Mouse (Mus musculus) MEL (cell line): ENCODE measurements around the gene B130006D01Rik. TPM values are rescaled to one million over a fixed set of nuclear protein-coding genes. Genes with fewer than 3 reads are reported as not detected.

Experiments
- DNase-seq: peaks from one replicate; pipeline ENCODE4 v3.0.0; 2011; ENCODE audit warnings: low read depth, low spot score
- H3K27ac ChIP-seq: 2 replicates; pipeline ENCODE4 v1.5.1; 2012; ENCODE audit warnings: low read depth, mild to moderate bottlenecking, control low read depth, low read length, moderate library complexity; ENCODE audit not compliant: control insufficient read depth
- H3K27me3 ChIP-seq, 2 experiments: fragments of 150-350 bp in 1 of 2; sonication (generic) in 1 of 2; 2 replicates each; pipeline ENCODE4 v1.6.1; 2012; ENCODE audit warnings: low read length in 2 of 2, mild to moderate bottlenecking in 2 of 2, improper control_type of control experiment in 1 of 2, moderate library complexity in 1 of 2; ENCODE audit not compliant: insufficient read depth in 2 of 2, control insufficient read depth in 1 of 2
- H3K36me3 ChIP-seq, 2 experiments: 2 replicates each; pipeline ENCODE4 v1.6.1; 2012 to 2014; ENCODE audit warnings: low read length in 2 of 2, improper control_type of control experiment in 1 of 2, inconsistent platforms in 1 of 2, mild to moderate bottlenecking in 1 of 2; ENCODE audit not compliant: insufficient read depth in 2 of 2, control insufficient read depth in 1 of 2
- H3K4me1 ChIP-seq, 2 experiments: fragments of 150-350 bp in 1 of 2; sonication (generic) in 1 of 2; 2 replicates each; pipeline ENCODE4 v1.6.1; 2012; ENCODE audit warnings: low read length in 2 of 2, improper control_type of control experiment in 1 of 2, mild to moderate bottlenecking in 1 of 2; ENCODE audit not compliant: insufficient read depth in 2 of 2, control insufficient read depth in 1 of 2
- H3K4me3 ChIP-seq, 2 experiments: fragments of 150-350 bp in 1 of 2; sonication (generic) in 1 of 2; 2 replicates each; pipeline ENCODE4 v1.5.1; 2012; ENCODE audit warnings: low read depth in 2 of 2, low read length in 2 of 2, mild to moderate bottlenecking in 2 of 2, moderate library complexity in 2 of 2, control low read depth in 1 of 2, improper control_type of control experiment in 1 of 2; ENCODE audit not compliant: control insufficient read depth in 1 of 2, insufficient read depth in 1 of 2
- H3K79me2 ChIP-seq: 2 replicates; pipeline ENCODE4 v1.6.1; 2012; ENCODE audit warnings: mild to moderate bottlenecking, low read length, moderate library complexity; ENCODE audit not compliant: control insufficient read depth, poor library complexity, insufficient read depth
- H3K9ac ChIP-seq: 2 replicates; pipeline ENCODE4 v1.6.1; 2012; ENCODE audit warnings: low read depth, mild to moderate bottlenecking, control low read depth, low read length, moderate library complexity; ENCODE audit not compliant: control insufficient read depth, poor library complexity, severe bottlenecking
- H3K9me3 ChIP-seq: fragments of 150-350 bp; sonication (generic); replicated peaks from 2 replicates; pipeline ENCODE4 v1.6.1; 2012; ENCODE audit warnings: mild to moderate bottlenecking, low read length, improper control_type of control experiment, moderate library complexity; ENCODE audit not compliant: insufficient read depth
- BHLHE40 ChIP-seq: IDR thresholded peaks from 2 replicates; pipeline ENCODE4 v1.6.1; 2012; ENCODE audit warnings: low read depth, mild to moderate bottlenecking, inconsistent platforms, low read length, improper control_type of control experiment, borderline replicate concordance
- CHD1 ChIP-seq: IDR thresholded peaks from 2 replicates; pipeline ENCODE4 v1.6.1; 2012; ENCODE audit warnings: low read depth, mild to moderate bottlenecking, inconsistent platforms, low read length, improper control_type of control experiment
- CTCF ChIP-seq, 3 experiments: IDR thresholded peaks in 2 of 3; conservative IDR thresholded peaks in 1 of 3; 2 replicates each; pipeline ENCODE4 v1.5.1; 2011 to 2012; ENCODE audit warnings: low read length in 3 of 3, low read depth in 2 of 3, mild to moderate bottlenecking in 2 of 3, improper control_type of control experiment in 1 of 3, inconsistent platforms in 1 of 3, mixed read lengths in 1 of 3, moderate library complexity in 1 of 3; ENCODE audit not compliant: control insufficient read depth in 1 of 3, insufficient read depth in 1 of 3, poor library complexity in 1 of 3, severe bottlenecking in 1 of 3
- E2F4 ChIP-seq: IDR thresholded peaks from 2 replicates; pipeline ENCODE4 v1.6.1; 2011; ENCODE audit warnings: low read depth, low read length, improper control_type of control experiment, borderline replicate concordance
- ELF1 ChIP-seq: IDR thresholded peaks from 2 replicates; pipeline ENCODE4 v1.6.1; 2014; ENCODE audit warnings: low read depth, mild to moderate bottlenecking, inconsistent platforms, low read length, improper control_type of control experiment, moderate library complexity
- EP300 ChIP-seq, 2 experiments: IDR thresholded peaks; 2 replicates each; pipeline ENCODE4 v1.6.1; 2011; ENCODE audit warnings: improper control_type of control experiment in 2 of 2, low read length in 2 of 2, low read depth in 1 of 2, mild to moderate bottlenecking in 1 of 2
- ETS1 ChIP-seq: IDR thresholded peaks from 2 replicates; pipeline ENCODE4 v1.6.1; 2012; ENCODE audit warnings: low read depth, mild to moderate bottlenecking, inconsistent platforms, low read length, improper control_type of control experiment, moderate library complexity
- GABPA ChIP-seq: IDR thresholded peaks from 2 replicates; pipeline ENCODE4 v1.6.1; 2012; ENCODE audit warnings: low read depth, mild to moderate bottlenecking, inconsistent platforms, low read length, improper control_type of control experiment, moderate library complexity
- GATA1 ChIP-seq: IDR thresholded peaks from 2 replicates; pipeline ENCODE4 v1.6.1; 2011; ENCODE audit warnings: low read depth, low read length, improper control_type of control experiment
- HCFC1 ChIP-seq: IDR thresholded peaks from 2 replicates; pipeline ENCODE4 v1.6.1; 2012; ENCODE audit warnings: low read depth, mild to moderate bottlenecking, inconsistent platforms, low read length, improper control_type of control experiment, moderate library complexity
- JUND ChIP-seq: IDR thresholded peaks from 2 replicates; pipeline ENCODE4 v1.6.1; 2011; ENCODE audit warnings: low read depth, mild to moderate bottlenecking, improper control_type of control experiment, low read length
- KAT2A ChIP-seq: conservative IDR thresholded peaks from 2 replicates; pipeline ENCODE4 v1.6.1; 2012; ENCODE audit warnings: low read depth, low read length, improper control_type of control experiment, inconsistent platforms
- MAX ChIP-seq: IDR thresholded peaks from 2 replicates; pipeline ENCODE4 v1.6.1; 2011; ENCODE audit warnings: low read length, improper control_type of control experiment
- MEF2A ChIP-seq: IDR thresholded peaks from 2 replicates; pipeline ENCODE4 v1.6.1; 2014; ENCODE audit warnings: low read depth, mild to moderate bottlenecking, inconsistent platforms, low read length, improper control_type of control experiment; ENCODE audit not compliant: poor library complexity, insufficient replicate concordance, severe bottlenecking; ENCODE audit errors: extremely low read depth
- MXI1 ChIP-seq: IDR thresholded peaks from 2 replicates; pipeline ENCODE4 v1.6.1; 2011; ENCODE audit warnings: mild to moderate bottlenecking, low read depth, low read length, improper control_type of control experiment
- MYB ChIP-seq: IDR thresholded peaks from 2 replicates; pipeline ENCODE4 v1.6.1; 2011; ENCODE audit warnings: mild to moderate bottlenecking, low read depth, low read length, improper control_type of control experiment
- MYC ChIP-seq: IDR thresholded peaks from 2 replicates; pipeline ENCODE4 v1.6.1; 2011; ENCODE audit warnings: low read depth, mild to moderate bottlenecking, low read length, improper control_type of control experiment, moderate library complexity
- NRF1 ChIP-seq: IDR thresholded peaks from 2 replicates; pipeline ENCODE4 v1.6.1; 2014; ENCODE audit warnings: low read depth, mild to moderate bottlenecking, inconsistent platforms, low read length, improper control_type of control experiment, moderate library complexity; ENCODE audit not compliant: poor library complexity, insufficient read depth, severe bottlenecking
- POLR2AphosphoS2 ChIP-seq: IDR thresholded peaks from 2 replicates; pipeline ENCODE4 v1.6.1; 2011; ENCODE audit warnings: low read length, improper control_type of control experiment
- POLR2AphosphoS5 ChIP-seq: IDR thresholded peaks from 2 replicates; pipeline ENCODE4 v1.6.1; 2012; ENCODE audit warnings: low read depth, borderline replicate concordance, mild to moderate bottlenecking, inconsistent platforms, low read length, moderate library complexity, mixed read lengths
- RAD21 ChIP-seq: IDR thresholded peaks from 2 replicates; pipeline ENCODE4 v1.6.1; 2011; ENCODE audit warnings: mild to moderate bottlenecking, low read depth, low read length, improper control_type of control experiment
- SIN3A ChIP-seq: IDR thresholded peaks from 2 replicates; pipeline ENCODE4 v1.6.1; 2012; ENCODE audit warnings: low read length, improper control_type of control experiment, inconsistent platforms
- TAL1 ChIP-seq: IDR thresholded peaks from 2 replicates; pipeline ENCODE4 v1.6.1; 2012; ENCODE audit warnings: mild to moderate bottlenecking, inconsistent platforms, low read length, moderate library complexity, mixed read lengths
- TBP ChIP-seq: IDR thresholded peaks from 2 replicates; pipeline ENCODE4 v1.8.0; 2011; ENCODE audit warnings: low read depth, low read length, improper control_type of control experiment
- TCF12 ChIP-seq: IDR thresholded peaks from 2 replicates; pipeline ENCODE4 v1.6.1; 2014; ENCODE audit warnings: low read depth, mild to moderate bottlenecking, inconsistent platforms, low read length, improper control_type of control experiment, moderate library complexity
- UBTF ChIP-seq: IDR thresholded peaks from 2 replicates; pipeline ENCODE4 v1.6.1; 2012; ENCODE audit warnings: low read depth, mild to moderate bottlenecking, inconsistent platforms, low read length, improper control_type of control experiment, moderate library complexity, borderline replicate concordance; ENCODE audit not compliant: insufficient read depth
- USF1 ChIP-seq: IDR thresholded peaks from 2 replicates; pipeline ENCODE4 v1.6.1; 2014; ENCODE audit warnings: low read depth, mild to moderate bottlenecking, inconsistent platforms, low read length, improper control_type of control experiment, moderate library complexity
- USF2 ChIP-seq, 2 experiments: IDR thresholded peaks; 2 replicates each; pipeline ENCODE4 v1.6.1; 2011 to 2012; ENCODE audit warnings: improper control_type of control experiment in 2 of 2, low read length in 2 of 2, borderline replicate concordance in 1 of 2, inconsistent platforms in 1 of 2, low read depth in 1 of 2, mild to moderate bottlenecking in 1 of 2; ENCODE audit not compliant: insufficient read depth in 1 of 2
- ZC3H11A ChIP-seq: IDR thresholded peaks from 2 replicates; pipeline ENCODE4 v1.6.1; 2012; ENCODE audit warnings: low read depth, mild to moderate bottlenecking, inconsistent platforms, low read length, improper control_type of control experiment
- ZKSCAN1 ChIP-seq: IDR thresholded peaks from 2 replicates; pipeline ENCODE4 v1.6.1; 2012; ENCODE audit warnings: low read depth, mild to moderate bottlenecking, inconsistent platforms, low read length, improper control_type of control experiment, moderate library complexity
- ZMIZ1 ChIP-seq: IDR thresholded peaks from 2 replicates; pipeline ENCODE4 v1.6.1; 2012; ENCODE audit warnings: low read depth, mild to moderate bottlenecking, inconsistent platforms, low read length, improper control_type of control experiment, moderate library complexity
- ZNF384 ChIP-seq: IDR thresholded peaks from 2 replicates; pipeline ENCODE4 v1.6.1; 2012; ENCODE audit warnings: low read depth, mild to moderate bottlenecking, inconsistent platforms, low read length, improper control_type of control experiment
- polyA plus RNA-seq, 2 experiments: library from polyadenylated mRNA; stranded (reverse) in 1 of 2; unstranded in 1 of 2; fragments of >175 nt in 1 of 2; fragments of >200 nt in 1 of 2; gene quantifications; 2 replicates each; pipeline versions ENCODE4 v1.2.1 to v1.2.4; 2012; ENCODE audit warnings: low replicate concordance in 2 of 2, low read depth in 1 of 2; ENCODE audit not compliant: insufficient read length in 2 of 2, insufficient read depth in 1 of 2, missing spikeins in 1 of 2
- total RNA-seq: library from RNA; depleted of rRNA; stranded (reverse); fragments of 300-350 nt; gene quantifications from 2 replicates; pipeline ENCODE4 v1.2.3, GENCODE M21; 2012

The B130006D01Rik gene
- total and polyA plus RNA-seq, 3 experiments = 0.11 to 0.73 TPM; not detected in 1

- TF ChIP-seq ZNF384 = 0 out of 2 replicates have a peak, but pooled peaks have one; percentile 21
- no peak for TF ChIP-seq ZMIZ1
- TF ChIP-seq KAT2A = no peak
- TF ChIP-seq ETS1 = no peak; the same call in 1 of the 2 replicates
- TF ChIP-seq NRF1 = no peak
- TF ChIP-seq MYB = no peak
- no peak for TF ChIP-seq JUND
- no peak for TF ChIP-seq POLR2AphosphoS2
These were observed 36.2 kb upstream of the B130006D01Rik start (continued) for GRCm38 (mm10) chr11:95687084-95687656.

DNA sequence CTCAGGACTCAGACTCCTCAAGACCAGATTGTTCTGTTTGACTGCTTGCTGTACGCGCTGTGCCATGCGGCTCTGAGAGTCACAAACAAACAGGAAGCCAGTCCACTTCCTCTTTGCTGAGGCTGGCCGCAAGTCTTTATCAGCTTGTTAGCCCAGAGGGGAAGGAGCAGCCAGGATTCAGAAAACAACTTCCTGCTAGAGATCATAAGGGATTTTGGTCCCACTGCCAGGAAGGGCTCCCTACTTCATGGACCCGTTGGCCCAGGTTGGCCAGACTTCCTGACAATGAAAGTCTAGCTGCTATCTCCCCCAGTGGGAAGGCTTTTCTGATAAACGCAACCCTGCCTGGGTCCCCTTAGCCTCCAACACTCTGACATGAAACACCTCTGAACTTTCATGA is 34.9 kb upstream of the B130006D01Rik start:
- Histone ChIP-seq H3K79me2 (no peaks in the 10 kb centered on the region; the same call in 1 of the 2 replicates), H3K4me1 (peaks cover 12 to 52% of the 10 kb centered on the region in 2 experiments)
- peak; percentile 81 for TF ChIP-seq TBP
- peak; percentile 33 for TF ChIP-seq TAL1
- peak; percentile 89 to 91 for TF ChIP-seq EP300 (IDR thresholded peaks at IDR 0.05; ENCODE audit: low read depth in 1 of 2, low read length in 2 of 2)
- TF ChIP-seq ETS1 = peak; percentile 94
- TF ChIP-seq MEF2A = no peak
- TF ChIP-seq HCFC1 = peak; percentile 67; the same call in 1 of the 2 replicates
- TF ChIP-seq JUND = no peak
- no peak for TF ChIP-seq ZKSCAN1
- peak; percentile 93 for TF ChIP-seq GATA1
- TF ChIP-seq GABPA = no peak
- no peak for TF ChIP-seq KAT2A
- TF ChIP-seq POLR2AphosphoS2 = peak; percentile 90
- TF ChIP-seq MYC = peak; percentile 99
- TF ChIP-seq RAD21 = no peak
- peak; percentile 87 for TF ChIP-seq ELF1
- no peak for TF ChIP-seq UBTF
- no peak for TF ChIP-seq CTCF (IDR thresholded peaks at IDR 0.05 in 2 of 3, conservative IDR thresholded peaks at IDR 0.05 in 1 of 3; ENCODE audit: control insufficient read depth in 1 of 3, insufficient read depth in 1 of 3, low read depth in 2 of 3, low read length in 3 of 3, poor library complexity in 1 of 3, severe bottlenecking in 1 of 3)
- peak; percentile 96 for TF ChIP-seq MAX
- TF ChIP-seq POLR2AphosphoS5 = no peak
- TF ChIP-seq USF1 = no peak
- TF ChIP-seq MXI1 = peak; percentile 91
- TF ChIP-seq ZC3H11A = no peak
- 0 out of 2 replicates have a peak, but pooled peaks have one; percentile 46 for TF ChIP-seq CHD1
- peak; percentile 77 for TF ChIP-seq TCF12
- no peak for TF ChIP-seq USF2 (IDR thresholded peaks at IDR 0.05; ENCODE audit: borderline replicate concordance in 1 of 2, insufficient read depth in 1 of 2, low read depth in 1 of 2, low read length in 2 of 2)
- peak; percentile 56 for TF ChIP-seq ZMIZ1
- TF ChIP-seq SIN3A = peak; percentile 95
- no peak for TF ChIP-seq MYB
- TF ChIP-seq NRF1 = no peak
- no peak; the same call in 1 of the 2 replicates for TF ChIP-seq BHLHE40
- TF ChIP-seq E2F4 = no peak

More for the DNA sequence above, 34.9 kb upstream of the B130006D01Rik start:
- Histone ChIP-seq H3K27ac (peak overlapping the region; percentile 93), H3K4me3 (peak overlapping the region; percentile 51 to 57), H3K36me3 (peaks cover 0 to 23% of the 10 kb centered on the region in 2 experiments; a peak in 2 of 4 replicates), H3K9ac (peak overlapping the region; percentile 76), H3K27me3 (no peaks in the 10 kb centered on the region), H3K9me3 (no peaks in the 10 kb centered on the region)
- DNase-seq = peak; percentile 98
